Mouse (Mus musculus): ENCODE data around the gene Olfr870. TPM values are rescaled to one million over a fixed set of nuclear protein-coding genes. Genes with fewer than 3 reads are reported as not detected.

Gene Olfr870
- not detected in 2 replicates for polyA plus RNA-seq (2012; rRNA removed; ENCODE audit: low replicate concordance)

DNA sequence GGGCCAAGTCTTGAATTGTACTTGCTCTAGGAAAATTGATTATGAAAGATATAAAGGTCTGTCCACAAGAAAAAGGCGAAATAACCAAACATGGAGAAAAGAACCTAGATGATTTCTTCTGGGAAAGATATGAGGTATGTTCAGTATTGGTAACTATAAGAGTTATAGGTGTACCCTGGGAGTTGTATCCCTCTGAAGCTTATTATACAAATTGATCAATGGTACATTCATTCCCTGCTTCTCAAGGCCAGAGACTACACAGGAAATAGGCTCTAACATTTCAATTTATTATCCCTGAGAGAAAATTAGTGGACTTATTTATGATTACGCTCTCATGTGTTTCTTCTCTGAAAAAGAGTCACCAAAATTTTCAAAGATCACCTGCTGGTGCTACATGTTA, at the start of gene Olfr870:
Olfr870 (minus strand) TSS at position 101 of the 400 bp plus-strand sequence.

GRCm38 (mm10) chr9:20211907-20212306, 38.0 kb upstream of the Olfr870 start, which contains the start of gene Olfr871:
Gene Olfr871, plus strand, starts transcription at chr9:20212207.

DNA sequence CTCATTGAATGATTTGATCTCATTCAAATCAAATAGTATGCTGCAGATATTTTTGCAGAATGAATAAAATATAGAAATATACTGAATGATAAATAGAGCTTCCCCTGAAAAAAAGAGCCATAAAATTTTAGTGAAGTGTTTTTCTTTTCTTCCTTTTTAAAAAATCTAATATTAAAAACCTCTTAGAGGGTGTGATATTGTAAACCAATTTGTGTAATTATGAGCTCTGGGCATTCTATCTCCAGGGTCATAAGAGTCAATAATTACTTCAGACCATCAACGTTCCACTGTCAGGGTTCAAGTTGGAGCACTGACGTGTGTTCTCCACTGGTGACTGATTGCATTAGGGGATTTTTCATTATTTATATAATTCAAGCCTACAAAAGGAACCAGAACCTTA, 45.1 kb downstream of the Olfr870 start, which contains the start of gene Olfr869:
Olfr869 (plus strand) TSS at position 301 of the 400 bp plus-strand sequence.

Other genes with a start within 250 kb of the Olfr870 start
- gene Olfr866, start 146.0 kb downstream of the Olfr870 start, polyA plus RNA-seq (2012; rRNA removed; ENCODE audit: low replicate concordance), result not detected in 2 replicates
- gene Olfr867, start 116.5 kb downstream of the Olfr870 start, polyA plus RNA-seq (2012; rRNA removed; ENCODE audit: low replicate concordance), result not detected in 2 replicates
- gene Olfr868, start 75.4 kb downstream of the Olfr870 start, polyA plus RNA-seq (2012; rRNA removed; ENCODE audit: low replicate concordance), result not detected in 2 replicates
- gene Olfr869, start 45.0 kb downstream of the Olfr870 start, polyA plus RNA-seq (2012; rRNA removed; ENCODE audit: low replicate concordance), result not detected in 2 replicates
- gene Olfr871, start 38.1 kb upstream of the Olfr870 start, polyA plus RNA-seq (2012; rRNA removed; ENCODE audit: low replicate concordance), result not detected in 2 replicates
- gene Olfr872, start 63.1 kb upstream of the Olfr870 start, polyA plus RNA-seq (2012; rRNA removed; ENCODE audit: low replicate concordance), result not detected in 2 replicates
- gene Olfr39, start 108.3 kb upstream of the Olfr870 start, polyA plus RNA-seq (2012; rRNA removed; ENCODE audit: low replicate concordance), result not detected in 2 replicates
- not detected in 2 replicates for gene Olfr873, start 124.5 kb upstream of the Olfr870 start, polyA plus RNA-seq (2012; rRNA removed; ENCODE audit: low replicate concordance)
- gene Olfr18, start 162.0 kb upstream of the Olfr870 start, polyA plus RNA-seq (2012; rRNA removed; ENCODE audit: low replicate concordance), result 0.12 TPM in 1 of 2 replicates, not detected in the other
- gene Zfp560, start 211.1 kb upstream of the Olfr870 start, polyA plus RNA-seq (2012; rRNA removed; ENCODE audit: low replicate concordance), result 6.2 and 6.5 TPM in 2 replicates